Mouse (Mus musculus): ENCODE measurements around the gene Mab21l1.

- no peak for TF ChIP-seq CTCF (IDR thresholded peaks at IDR 0.05; ENCODE audit: low read depth)
- TF ChIP-seq EP300 (IDR thresholded peaks at IDR 0.05; ENCODE audit: low read depth): no peak
Observed at GRCm38 (mm10) chr3:55793842-55794575, 11.7 kb downstream of the Mab21l1 start.
